Mouse (Mus musculus) CH12.LX (cell line): ENCODE measurements around the gene Ndrg2. TPM values are rescaled to one million over a fixed set of nuclear protein-coding genes. Genes with fewer than 3 reads are reported as not detected.
A peak's percentile ranks its signal among the peaks of the same experiment; 100 is the strongest.

Experiments used
- DNase-seq: peaks from one replicate; pipeline ENCODE4 v3.0.0-alpha.2; 2013; ENCODE audit errors: extremely low read depth
- H3K27ac ChIP-seq: 2 replicates; pipeline ENCODE4 v1.5.1; 2012; ENCODE audit warnings: low read depth, mild to moderate bottlenecking, control low read depth, moderate library complexity; ENCODE audit not compliant: insufficient read depth
- H3K27me3 ChIP-seq: replicated peaks from 2 replicates; pipeline ENCODE3; 2012; ENCODE audit warnings: inconsistent platforms
- H3K36me3 ChIP-seq, 2 experiments: replicated peaks in 1 of 2; 2 replicates each; pipeline versions ENCODE3 to v1.6.1; 2012; ENCODE audit warnings: inconsistent platforms in 1 of 2, low read length in 1 of 2, mild to moderate bottlenecking in 1 of 2, mixed read lengths in 1 of 2, moderate library complexity in 1 of 2; ENCODE audit not compliant: control insufficient read depth in 1 of 2, insufficient read depth in 1 of 2
- H3K4me1 ChIP-seq, 2 experiments: 2 replicates each; pipeline ENCODE4 v1.6.1; 2012; ENCODE audit warnings: inconsistent platforms in 1 of 2, moderate library complexity in 1 of 2; ENCODE audit not compliant: insufficient read depth in 2 of 2, control insufficient read depth in 1 of 2
- H3K4me2 ChIP-seq: 2 replicates; pipeline ENCODE4 v1.6.1; 2012; ENCODE audit warnings: low read depth, mild to moderate bottlenecking, control low read depth; ENCODE audit not compliant: poor library complexity, insufficient read depth, severe bottlenecking
- H3K4me3 ChIP-seq, 3 experiments: fragments of 150-350 bp in 1 of 3; sonication (generic) in 1 of 3; replicated peaks in 1 of 3; 2 replicates each; pipeline versions ENCODE3 to v1.5.1; 2011 to 2012; ENCODE audit warnings: low read depth in 2 of 3, low read length in 2 of 3, mild to moderate bottlenecking in 2 of 3, moderate library complexity in 2 of 3, control low read depth in 1 of 3, improper control_type of control experiment in 1 of 3, inconsistent platforms in 1 of 3, mixed read lengths in 1 of 3; ENCODE audit not compliant: poor library complexity in 1 of 3
- H3K79me2 ChIP-seq: replicated peaks from 2 replicates; pipeline ENCODE4 v1.6.1; 2012; ENCODE audit warnings: mild to moderate bottlenecking, moderate library complexity; ENCODE audit not compliant: control insufficient read depth, poor library complexity, insufficient read depth, severe bottlenecking; ENCODE audit errors: extremely low read depth
- H3K9ac ChIP-seq: 2 replicates; pipeline ENCODE4 v1.6.1; 2012; ENCODE audit warnings: low read depth, mild to moderate bottlenecking, control low read depth, moderate library complexity; ENCODE audit not compliant: insufficient read depth
- H3K9me3 ChIP-seq: replicated peaks from 2 replicates; pipeline ENCODE3; 2012; ENCODE audit warnings: low read length, inconsistent platforms, mixed read lengths
- BHLHE40 ChIP-seq: IDR thresholded peaks from 2 replicates; pipeline ENCODE4 v1.6.1; 2011; ENCODE audit warnings: mild to moderate bottlenecking, low read depth, low read length, improper control_type of control experiment
- CHD1 ChIP-seq: IDR thresholded peaks from 2 replicates; pipeline ENCODE4 v1.6.1; 2012; ENCODE audit warnings: low read depth, low read length, improper control_type of control experiment, inconsistent platforms
- CHD2 ChIP-seq: IDR thresholded peaks from 2 replicates; pipeline ENCODE4 v1.6.1; 2011; ENCODE audit warnings: low read length, improper control_type of control experiment
- E2F4 ChIP-seq: IDR thresholded peaks from 2 replicates; pipeline ENCODE4 v1.6.1; 2011; ENCODE audit warnings: low read depth, low read length, improper control_type of control experiment; ENCODE audit not compliant: insufficient replicate concordance
- ELF1 ChIP-seq: IDR thresholded peaks from 2 replicates; pipeline ENCODE4 v1.6.1; 2014; ENCODE audit warnings: low read depth, mild to moderate bottlenecking, inconsistent platforms, low read length, improper control_type of control experiment
- ETS1 ChIP-seq: conservative IDR thresholded peaks from 2 replicates; pipeline ENCODE4 v1.6.1; 2012; ENCODE audit warnings: low read depth, mild to moderate bottlenecking, inconsistent platforms, low read length, improper control_type of control experiment, moderate library complexity
- HCFC1 ChIP-seq: IDR thresholded peaks from 2 replicates; pipeline ENCODE4 v1.6.1; 2012; ENCODE audit warnings: low read depth, mild to moderate bottlenecking, inconsistent platforms, low read length, improper control_type of control experiment
- IRF4 ChIP-seq: IDR thresholded peaks from 2 replicates; pipeline ENCODE4 v1.6.1; 2014; ENCODE audit warnings: low read depth, mild to moderate bottlenecking, inconsistent platforms, low read length, improper control_type of control experiment
- JUN ChIP-seq: IDR thresholded peaks from 2 replicates; pipeline ENCODE4 v1.6.1; 2011; ENCODE audit warnings: low read depth, mild to moderate bottlenecking, low read length, improper control_type of control experiment, moderate library complexity; ENCODE audit not compliant: insufficient read depth
- JUND ChIP-seq: conservative IDR thresholded peaks from 2 replicates; pipeline ENCODE4 v1.6.1; 2011; ENCODE audit warnings: low read depth, low read length, improper control_type of control experiment
- KAT2A ChIP-seq: IDR thresholded peaks from 2 replicates; pipeline ENCODE4 v1.6.1; 2012; ENCODE audit warnings: low read length, improper control_type of control experiment, inconsistent platforms; ENCODE audit not compliant: insufficient replicate concordance
- MAFK ChIP-seq: IDR thresholded peaks from 2 replicates; pipeline ENCODE4 v1.6.1; 2011; ENCODE audit warnings: low read length, improper control_type of control experiment; ENCODE audit not compliant: insufficient replicate concordance
- MAX ChIP-seq: IDR thresholded peaks from 2 replicates; pipeline ENCODE4 v1.6.1; 2011; ENCODE audit warnings: low read length, improper control_type of control experiment
- MAZ ChIP-seq: IDR thresholded peaks from 2 replicates; pipeline ENCODE4 v1.6.1; 2012; ENCODE audit warnings: low read depth, mild to moderate bottlenecking, inconsistent platforms, low read length, improper control_type of control experiment, moderate library complexity
- MEF2A ChIP-seq: IDR thresholded peaks from 2 replicates; pipeline ENCODE4 v1.6.1; 2014; ENCODE audit warnings: low read depth, mild to moderate bottlenecking, inconsistent platforms, low read length, improper control_type of control experiment, borderline replicate concordance
- MXI1 ChIP-seq: IDR thresholded peaks from 2 replicates; pipeline ENCODE4 v1.6.1; 2011; ENCODE audit warnings: mild to moderate bottlenecking, low read depth, low read length, improper control_type of control experiment
- MYC ChIP-seq: IDR thresholded peaks from 2 replicates; pipeline ENCODE4 v1.6.1; 2011; ENCODE audit warnings: low read depth, mild to moderate bottlenecking, improper control_type of control experiment, low read length
- NELFE ChIP-seq: IDR thresholded peaks from 2 replicates; pipeline ENCODE4 v1.6.1; 2011; ENCODE audit warnings: low read depth, low read length, improper control_type of control experiment
- PAX5 ChIP-seq: IDR thresholded peaks from 2 replicates; pipeline ENCODE4 v1.6.1; 2012; ENCODE audit warnings: low read length, inconsistent platforms, mixed read lengths
- POLR2A ChIP-seq: IDR thresholded peaks from 2 replicates; pipeline ENCODE4 v1.6.1; 2011; ENCODE audit warnings: low read depth, mild to moderate bottlenecking, improper control_type of control experiment, low read length
- POLR2AphosphoS2 ChIP-seq: IDR thresholded peaks from 2 replicates; pipeline ENCODE4 v1.6.1; 2011; ENCODE audit warnings: low read depth, low read length, improper control_type of control experiment
- RCOR1 ChIP-seq: conservative IDR thresholded peaks from 2 replicates; pipeline ENCODE4 v1.6.1; 2012; ENCODE audit warnings: low read depth, mild to moderate bottlenecking, inconsistent platforms, low read length, improper control_type of control experiment
- SIN3A ChIP-seq: IDR thresholded peaks from 2 replicates; pipeline ENCODE4 v1.6.1; 2012; ENCODE audit warnings: low read length, improper control_type of control experiment, inconsistent platforms
- TBP ChIP-seq: conservative IDR thresholded peaks from 2 replicates; pipeline ENCODE4 v1.6.1; 2011; ENCODE audit warnings: low read depth, low read length, improper control_type of control experiment
- TCF12 ChIP-seq: IDR thresholded peaks from 2 replicates; pipeline ENCODE4 v1.6.1; 2014; ENCODE audit warnings: low read depth, mild to moderate bottlenecking, inconsistent platforms, low read length, improper control_type of control experiment
- UBTF ChIP-seq: IDR thresholded peaks from 2 replicates; pipeline ENCODE4 v1.6.1; 2012; ENCODE audit warnings: low read depth, mild to moderate bottlenecking, inconsistent platforms, low read length, improper control_type of control experiment, moderate library complexity
- USF2 ChIP-seq: conservative IDR thresholded peaks from 2 replicates; pipeline ENCODE4 v1.6.1; 2011; ENCODE audit warnings: low read depth, low read length, improper control_type of control experiment
- ZMIZ1 ChIP-seq: IDR thresholded peaks from 2 replicates; pipeline ENCODE4 v1.6.1; 2012; ENCODE audit warnings: low read depth, mild to moderate bottlenecking, inconsistent platforms, low read length, improper control_type of control experiment
- ZNF384 ChIP-seq: IDR thresholded peaks from 2 replicates; pipeline ENCODE4 v1.6.1; 2012; ENCODE audit warnings: low read depth, low read length, improper control_type of control experiment, inconsistent platforms
- dilution Hi-C: fragments of 300-500 bp; cut with MboI; formaldehyde crosslinking; loops from 2 replicates; pipeline ENCODE4 v1.14.3; 2020; ENCODE audit warnings: low sequenced_read_pairs; ENCODE audit not compliant: extremely low pct_unique_long_range_greater_than_20kb, extremely low pct_ligation_motif_present
- in situ Hi-C: fragments of 300-500 bp; cut with MboI; formaldehyde crosslinking; loops from 3 replicates; pipeline ENCODE4 v1.14.3; 2019; ENCODE audit warnings: low sequenced_read_pairs, low pct_ligation_motif_present, low pct_unique_long_range_greater_than_20kb, mixed read lengths
- polyA plus RNA-seq: library from polyadenylated mRNA; unstranded; fragments of >175 nt; gene quantifications from 2 replicates; pipeline ENCODE4 v1.2.1, GENCODE M21; 2012; ENCODE audit warnings: low read depth; ENCODE audit not compliant: insufficient read length
- total RNA-seq, 2 experiments: library from RNA; depleted of rRNA; stranded (reverse); fragments of 300-350 nt in 1 of 2; fragments of >200 nt in 1 of 2; gene quantifications; 2 replicates each; pipeline ENCODE4 v1.2.3; 2012 to 2014

The Ndrg2 gene
- total and polyA plus RNA-seq, 3 experiments, result 0.50 to 1.1 (median 1.0) TPM

DNA sequence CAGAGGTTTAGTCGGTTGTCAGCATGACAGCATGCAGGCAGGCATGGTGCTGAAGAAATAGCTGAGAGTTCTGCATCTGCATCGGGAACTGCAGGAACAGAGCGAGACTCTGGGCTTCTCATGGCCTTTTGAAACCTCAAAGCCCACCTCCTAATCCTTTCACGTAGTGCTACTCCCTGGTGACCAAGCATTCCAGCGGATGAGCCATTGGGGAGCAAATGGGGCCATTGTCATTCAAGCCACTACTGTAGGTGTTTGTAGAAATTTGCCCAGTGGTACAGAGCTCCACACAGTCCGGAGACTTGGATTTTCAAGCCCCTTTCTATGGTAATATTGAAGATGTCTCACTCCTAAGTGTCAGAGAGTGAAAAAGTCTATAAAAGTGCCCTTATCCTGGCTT is 27.9 kb downstream of the Ndrg2 start:
- no peak for DNase-seq
- no peak overlapping the region for H3K9ac ChIP-seq
- TF ChIP-seq TCF12 (no peak), ZMIZ1 (no peak), MEF2A (no peak), SIN3A (no peak), BHLHE40 (no peak), E2F4 (no peak), USF2 (no peak), PAX5 (no peak), ZNF384 (no peak), MAFK (no peak), MAX (no peak), IRF4 (no peak), HCFC1 (no peak), CHD1 (no peak), ETS1 (no peak)

DNA sequence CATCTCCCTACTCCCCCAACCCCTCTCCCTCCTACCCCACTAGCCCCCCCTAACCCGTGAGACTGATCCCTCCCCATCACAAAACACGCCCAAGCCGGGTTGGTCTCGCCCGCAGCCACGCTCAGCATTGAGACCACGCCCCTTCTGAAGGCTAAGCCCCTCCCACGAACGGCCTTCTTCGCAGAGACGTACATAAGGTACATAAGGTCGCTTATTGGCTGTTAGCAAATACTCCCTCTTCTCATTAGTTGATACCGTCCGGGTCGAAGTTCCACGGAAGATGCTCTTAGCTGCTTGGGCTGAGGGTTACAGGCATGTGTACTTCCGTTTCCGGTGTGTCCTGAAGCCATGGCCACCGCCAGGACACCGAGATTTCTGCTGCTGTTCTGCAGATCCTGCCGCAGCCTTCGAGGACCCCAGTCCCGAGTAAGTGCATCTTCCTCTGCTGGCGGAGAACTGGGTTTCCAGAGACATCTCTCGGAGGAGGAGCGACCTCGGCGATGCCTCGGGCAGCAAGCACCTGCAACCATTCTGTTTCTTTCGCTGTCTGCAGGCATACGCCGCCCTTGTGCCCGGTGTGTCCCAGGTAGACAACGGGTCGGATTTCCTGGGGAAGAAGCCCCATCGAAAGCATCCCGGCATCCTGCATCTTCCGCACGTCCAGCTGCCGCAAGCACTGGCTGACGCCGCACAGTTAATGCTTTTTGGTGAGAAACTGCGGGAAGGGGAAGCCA is 29.2 kb downstream of the Ndrg2 start, which contains the start of gene Mettl17:
Gene Mettl17, plus strand, starts transcription at position 245 of the 734 bp plus-strand sequence.
- Histone ChIP-seq H3K9ac (peak within 1 kb of the TSS; percentile 67), H3K9me3 (no peaks in the 10 kb centered on the region), H3K4me1 (peaks cover 0 to 16% of the 10 kb centered on the region in 2 experiments; a peak in 2 of 4 replicates), H3K4me3 (peak within 1 kb of the TSS; percentile 71 to 98 (median 90)), H3K36me3 (peaks cover 24 to 36% of the 10 kb centered on the region in 2 experiments), H3K27ac (peak within 1 kb of the TSS; percentile 27; the same call in 1 of the 2 replicates), H3K27me3 (no peaks in the 10 kb centered on the region), H3K79me2 (peaks cover 13% of the 10 kb centered on the region), H3K4me2 (peak within 1 kb of the TSS; percentile 94)
- DNase-seq, result peak; percentile 98
- dilution Hi-C loops, result no loop called here
- in situ Hi-C loops, result no loop called here
- no peak for TF ChIP-seq UBTF
- TF ChIP-seq MYC, result no peak
- peak; percentile 83; the same call in 1 of the 2 replicates for TF ChIP-seq KAT2A
- peak; percentile 84 for TF ChIP-seq MAZ
- no peak for TF ChIP-seq JUN
- peak; percentile 82 for TF ChIP-seq TBP
- peak; percentile 64; the same call in 1 of the 2 replicates for TF ChIP-seq TCF12
- peak; percentile 55; the same call in 1 of the 2 replicates for TF ChIP-seq MAX
- peak; percentile 25; the same call in 1 of the 2 replicates for TF ChIP-seq IRF4
- TF ChIP-seq MEF2A, result peak; percentile 40; the same call in 1 of the 2 replicates
- peak; percentile 76; the same call in 1 of the 2 replicates for TF ChIP-seq MXI1
- TF ChIP-seq POLR2A, result peak; percentile 89
- TF ChIP-seq RCOR1, result no peak
- TF ChIP-seq JUND, result no peak
- peak; percentile 89 for TF ChIP-seq ELF1
- TF ChIP-seq POLR2AphosphoS2, result 0 out of 2 replicates have a peak, but pooled peaks have one; percentile 41
- TF ChIP-seq CHD2, result peak; percentile 83
- TF ChIP-seq USF2, result no peak
- TF ChIP-seq PAX5, result no peak
- peak; percentile 82 for TF ChIP-seq NELFE
- TF ChIP-seq HCFC1, result peak; percentile 92
- peak; percentile 79; the same call in 1 of the 2 replicates for TF ChIP-seq ZMIZ1
- peak; percentile 79 for TF ChIP-seq SIN3A
- TF ChIP-seq, all 38 proteins: peak for 16

More for the DNA sequence above, 27.9 kb downstream of the Ndrg2 start:
- no peaks in the 10 kb centered on the region for H3K9me3 ChIP-seq
- peaks cover 13% of the 10 kb centered on the region for H3K79me2 ChIP-seq
- no peak overlapping the region for H3K27ac ChIP-seq
- H3K36me3 ChIP-seq, result peaks cover 34 to 48% of the 10 kb centered on the region in 2 experiments
- dilution Hi-C loops, result no loop called here
- peak overlapping the region in 1 of 3 experiments; percentile 71 for H3K4me3 ChIP-seq
- H3K27me3 ChIP-seq, result no peaks in the 10 kb centered on the region
- H3K4me2 ChIP-seq, result peak overlapping the region; percentile 76; the same call in 1 of the 2 replicates
- H3K4me1 ChIP-seq, result peaks cover 0 to 19% of the 10 kb centered on the region in 2 experiments; a peak in 2 of 4 replicates
- in situ Hi-C loops, result no loop called here
